Mouse (Mus musculus) testis, adult 2 months (tissue): Measurements from ENCODE around the gene Colec11.

Source experiments
- CTCF ChIP-seq: fragments of 200-500 bp; IDR thresholded peaks from 2 replicates; pipeline ENCODE4 v1.5.1; 2012; ENCODE audit warnings: low read depth, mild to moderate bottlenecking, inconsistent platforms, low read length, moderate library complexity; ENCODE audit not compliant: control insufficient read depth, insufficient read depth, insufficient replicate concordance
- POLR2A ChIP-seq: fragments of 200-500 bp; IDR thresholded peaks from 2 replicates; pipeline ENCODE4 v1.6.1; 2012; ENCODE audit warnings: low read depth, mild to moderate bottlenecking, inconsistent platforms, low read length, moderate library complexity; ENCODE audit not compliant: control insufficient read depth

DNA sequence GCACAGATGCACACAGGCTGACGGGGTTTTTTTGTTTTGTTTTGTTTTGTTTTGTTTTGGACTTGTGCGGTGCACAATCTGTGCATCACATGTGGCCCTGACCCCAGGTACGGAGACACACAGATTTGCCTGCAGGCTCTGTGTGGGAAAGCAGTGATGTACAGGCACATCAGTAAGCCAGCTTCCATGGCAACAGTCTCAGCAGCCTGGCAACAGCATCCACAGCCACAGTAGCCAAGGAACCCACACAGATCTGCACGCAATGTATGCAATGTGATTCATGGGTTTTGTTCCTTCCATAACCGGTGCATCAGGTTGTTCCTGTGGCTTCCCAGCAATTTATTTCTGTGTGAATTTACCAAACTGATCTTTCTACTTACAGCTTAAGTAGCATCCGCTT lies 35.2 kb downstream of the Colec11 start:
- TF ChIP-seq POLR2A (no peak), CTCF (no peak)
